Mouse (Mus musculus) duodenum, adult 2 months (tissue): ENCODE results near the gene Olfr444. TPM values are rescaled to one million over a fixed set of nuclear protein-coding genes. Genes with fewer than 3 reads are reported as not detected.

ENCODE experiments used
- polyA plus RNA-seq: library from polyadenylated mRNA; depleted of rRNA; stranded (reverse); fragments of >200 nt; gene quantifications from 2 replicates; pipeline ENCODE4 v1.2.3, GENCODE M21; 2012; ENCODE audit warnings: low replicate concordance; rRNA removed

Gene Olfr444
- not detected in 2 replicates for polyA plus RNA-seq

DNA sequence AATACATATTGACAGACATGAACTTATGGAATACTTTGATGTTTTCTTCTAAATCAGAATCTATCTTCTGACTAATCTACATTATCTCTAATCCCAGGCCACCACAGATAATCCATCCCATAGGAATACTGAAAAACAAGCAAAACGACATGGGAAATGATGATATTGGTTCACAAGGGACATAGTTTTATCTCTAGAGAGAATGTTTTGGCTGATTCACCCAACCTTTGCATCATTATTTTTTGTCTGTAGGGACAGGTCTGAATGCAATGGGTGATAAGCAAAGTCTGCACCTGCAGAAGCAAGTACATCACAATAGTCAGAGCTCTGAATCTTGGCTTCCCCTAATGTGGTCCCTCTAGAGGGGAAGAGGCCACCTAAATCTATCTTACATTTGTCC is at the start of gene Olfr444:
Gene Olfr444 (plus strand): TSS at position 301 of the 400 bp plus-strand sequence.

DNA sequence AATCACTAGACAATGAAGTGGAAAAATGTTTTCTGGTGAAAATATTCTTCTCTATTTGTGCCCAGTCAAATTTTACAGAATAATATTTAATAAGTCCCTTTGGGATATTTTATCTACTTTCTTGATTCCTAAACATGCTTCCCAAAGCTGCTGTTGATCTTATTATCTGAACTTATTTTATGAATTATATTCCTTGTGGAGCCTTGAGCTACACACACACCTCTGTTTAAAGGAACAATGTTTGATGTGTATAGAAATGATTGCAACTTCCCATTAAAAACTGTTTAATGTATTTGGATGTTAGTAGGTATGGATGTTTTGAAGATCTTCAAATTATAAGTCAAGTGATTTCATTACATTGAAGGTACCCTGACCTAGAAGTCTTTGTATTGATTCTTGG is 40.3 kb upstream of the Olfr444 start, which contains the start of gene Olfr447:
Gene Olfr447 (plus strand): TSS at position 301 of the 400 bp plus-strand sequence.

DNA sequence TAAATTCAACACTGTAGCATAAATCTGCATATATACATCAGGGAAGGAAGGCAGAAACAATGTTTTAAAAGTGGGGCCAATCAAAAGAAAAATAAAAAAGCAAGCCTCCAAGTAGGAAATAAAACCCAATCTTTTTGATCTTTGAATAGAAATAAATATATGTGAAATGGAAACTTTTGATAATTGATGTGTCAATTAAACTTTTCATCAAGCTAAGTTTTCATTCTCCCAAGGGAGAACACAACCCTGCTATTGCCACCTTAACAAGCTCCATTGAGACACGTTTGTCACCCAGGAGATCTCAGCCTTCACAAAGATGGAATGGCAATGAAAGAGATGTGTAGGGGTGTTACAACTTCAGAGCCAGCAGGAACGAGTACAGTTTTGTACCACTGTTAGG is 27.8 kb upstream of the Olfr444 start, which contains the start of gene Olfr446:
Gene Olfr446 (plus strand): TSS at position 301 of the 400 bp plus-strand sequence.

Other genes with a start within 250 kb of the Olfr444 start
- gene Tcaf1, start 239.0 kb upstream of the Olfr444 start, polyA plus RNA-seq: 1.9 and 3.2 TPM in 2 replicates
- gene Olfr453, start 209.7 kb upstream of the Olfr444 start, polyA plus RNA-seq: not detected in 2 replicates
- gene Olfr38, start 192.7 kb upstream of the Olfr444 start, polyA plus RNA-seq: not detected in 2 replicates
- not detected in 2 replicates for gene Olfr452, start 164.0 kb upstream of the Olfr444 start, polyA plus RNA-seq
- not detected in 2 replicates for gene Olfr450, start 137.1 kb upstream of the Olfr444 start, polyA plus RNA-seq
- gene Olfr449, start 114.7 kb upstream of the Olfr444 start, polyA plus RNA-seq: not detected in 2 replicates
- not detected in 2 replicates for gene Olfr448, start 58.6 kb upstream of the Olfr444 start, polyA plus RNA-seq
- gene Olfr447, start 40.2 kb upstream of the Olfr444 start, polyA plus RNA-seq: not detected in 2 replicates
- gene Olfr446, start 27.7 kb upstream of the Olfr444 start, polyA plus RNA-seq: not detected in 2 replicates
- not detected in 2 replicates for gene Olfr441, start 157.3 kb downstream of the Olfr444 start, polyA plus RNA-seq
- not detected in 2 replicates for gene Olfr237-ps1, start 197.5 kb downstream of the Olfr444 start, polyA plus RNA-seq
- gene Olfr437, start 214.2 kb downstream of the Olfr444 start, polyA plus RNA-seq: not detected in 2 replicates
- not detected in 2 replicates for gene Olfr13, start 223.1 kb downstream of the Olfr444 start, polyA plus RNA-seq
- gene Olfr435, start 248.1 kb downstream of the Olfr444 start, polyA plus RNA-seq: not detected in 2 replicates